Mouse (Mus musculus): ENCODE results near the gene Klk4. TPM values are rescaled to one million over a fixed set of nuclear protein-coding genes. Genes with fewer than 3 reads are reported as not detected.

The Klk4 gene
- total and polyA plus RNA-seq, 2 experiments from 2014 or later, result 0.16 TPM; not detected in 1

- Histone ChIP-seq H3K4me3 (ENCODE audit: low read depth, low read length) (no peak overlapping the region), H3K27me3 (ENCODE audit: insufficient read depth, low read length) (no peaks in the 10 kb centered on the region), H3K9ac (replicated peaks; ENCODE audit: low read length, poor library complexity, severe bottlenecking) (no peak overlapping the region), H3K4me2 (ENCODE audit: low read depth, low read length, poor library complexity, severe bottlenecking) (no peak overlapping the region), H3K36me3 (ENCODE audit: insufficient read depth, low read length) (no peaks in the 10 kb centered on the region), H3K9me3 (ENCODE audit: low read length) (no peaks in the 10 kb centered on the region), H3K27ac (ENCODE audit: low read depth, low read length) (no peak overlapping the region), H3K4me1 (ENCODE audit: insufficient read depth, low read length) (no peaks in the 10 kb centered on the region)
- ATAC-seq (ENCODE audit: low FRiP score), result no peak
- TF ChIP-seq CTCF (IDR thresholded peaks at IDR 0.05), result no peak
- DNase-seq (ENCODE audit: low spot score), result no peak
- WGBS, result 66% methylated on average over 3 of the region's 3 CpGs
Measured at GRCm38 (mm10) chr7:43891788-43892187, 10.8 kb downstream of the Klk4 start.

GRCm38 (mm10) chr7:43894836-43895235 is 13.9 kb downstream of the Klk4 start:
- TF ChIP-seq CTCF (IDR thresholded peaks at IDR 0.05), result peak; percentile 97
- no peak overlapping the region for H3K27ac ChIP-seq (ENCODE audit: low read depth, low read length)
- no peak overlapping the region for H3K4me3 ChIP-seq (ENCODE audit: low read depth, low read length)
- no peak overlapping the region for H3K4me2 ChIP-seq (ENCODE audit: low read depth, low read length, poor library complexity, severe bottlenecking)
- no peaks in the 10 kb centered on the region for H3K36me3 ChIP-seq (ENCODE audit: insufficient read depth, low read length)
- H3K27me3 ChIP-seq (ENCODE audit: insufficient read depth, low read length), result no peaks in the 10 kb centered on the region
- peak; percentile 95 for ATAC-seq (ENCODE audit: low FRiP score)
- H3K9me3 ChIP-seq (ENCODE audit: low read length), result no peaks in the 10 kb centered on the region
- DNase-seq (ENCODE audit: low spot score), result peak; percentile 94
- WGBS, result 9% methylated on average over 1 of the region's 1 CpGs
- no peaks in the 10 kb centered on the region for H3K4me1 ChIP-seq (ENCODE audit: insufficient read depth, low read length)
- H3K9ac ChIP-seq (replicated peaks; ENCODE audit: low read length, poor library complexity, severe bottlenecking), result no peak overlapping the region

- no peaks in the 10 kb centered on the region for H3K4me1 ChIP-seq (ENCODE audit: insufficient read depth, low read length)
- no peaks in the 10 kb centered on the region for H3K36me3 ChIP-seq (ENCODE audit: insufficient read depth, low read length)
- TF ChIP-seq CTCF (IDR thresholded peaks at IDR 0.05), result no peak
- no peak overlapping the region for H3K27ac ChIP-seq (ENCODE audit: low read depth, low read length)
- no peak overlapping the region for H3K4me2 ChIP-seq (ENCODE audit: low read depth, low read length, poor library complexity, severe bottlenecking)
- H3K9ac ChIP-seq (replicated peaks; ENCODE audit: low read length, poor library complexity, severe bottlenecking), result no peak overlapping the region
- H3K9me3 ChIP-seq (ENCODE audit: low read length), result no peaks in the 10 kb centered on the region
- ATAC-seq (ENCODE audit: low FRiP score), result no peak
- no peak overlapping the region for H3K4me3 ChIP-seq (ENCODE audit: low read depth, low read length)
- 73% methylated on average over 9 of the region's 9 CpGs for WGBS
- no peaks in the 10 kb centered on the region for H3K27me3 ChIP-seq (ENCODE audit: insufficient read depth, low read length)
- DNase-seq (ENCODE audit: low spot score), result no peak
Measured at GRCm38 (mm10) chr7:43914821-43915220, 33.9 kb downstream of the Klk4 start.

- Histone ChIP-seq H3K4me1 (ENCODE audit: insufficient read depth, low read length) (no peaks in the 10 kb centered on the region), H3K36me3 (ENCODE audit: insufficient read depth, low read length) (no peaks in the 10 kb centered on the region), H3K4me3 (ENCODE audit: low read depth, low read length) (no peak overlapping the region), H3K9ac (replicated peaks; ENCODE audit: low read length, poor library complexity, severe bottlenecking) (no peak overlapping the region), H3K27ac (ENCODE audit: low read depth, low read length) (no peak overlapping the region), H3K9me3 (ENCODE audit: low read length) (no peaks in the 10 kb centered on the region), H3K27me3 (ENCODE audit: insufficient read depth, low read length) (no peaks in the 10 kb centered on the region), H3K4me2 (ENCODE audit: low read depth, low read length, poor library complexity, severe bottlenecking) (no peak overlapping the region)
- 83% methylated on average over 13 of the region's 13 CpGs for WGBS
- DNase-seq (ENCODE audit: low spot score), result no peak
- no peak for ATAC-seq (ENCODE audit: low FRiP score)
- no peak for TF ChIP-seq CTCF (IDR thresholded peaks at IDR 0.05)
Measured at GRCm38 (mm10) chr7:43918426-43918825, 37.5 kb downstream of the Klk4 start.

GRCm38 (mm10) chr7:43918871-43919270 is 37.9 kb downstream of the Klk4 start:
- H3K4me3 ChIP-seq (ENCODE audit: low read depth, low read length), result no peak overlapping the region
- H3K4me1 ChIP-seq (ENCODE audit: insufficient read depth, low read length), result no peaks in the 10 kb centered on the region
- H3K9ac ChIP-seq (replicated peaks; ENCODE audit: low read length, poor library complexity, severe bottlenecking), result no peak overlapping the region
- WGBS, result 73% methylated on average over 8 of the region's 8 CpGs
- no peaks in the 10 kb centered on the region for H3K36me3 ChIP-seq (ENCODE audit: insufficient read depth, low read length)
- TF ChIP-seq CTCF (IDR thresholded peaks at IDR 0.05), result no peak
- H3K27me3 ChIP-seq (ENCODE audit: insufficient read depth, low read length), result no peaks in the 10 kb centered on the region
- no peak for DNase-seq (ENCODE audit: low spot score)
- no peak overlapping the region for H3K27ac ChIP-seq (ENCODE audit: low read depth, low read length)
- no peak for ATAC-seq (ENCODE audit: low FRiP score)
- H3K9me3 ChIP-seq (ENCODE audit: low read length), result no peaks in the 10 kb centered on the region
- no peak overlapping the region for H3K4me2 ChIP-seq (ENCODE audit: low read depth, low read length, poor library complexity, severe bottlenecking)

GRCm38 (mm10) chr7:43919559-43920451 is 38.8 kb downstream of the Klk4 start:
- 35% methylated on average over 13 of the region's 14 CpGs for WGBS
- ATAC-seq (ENCODE audit: low FRiP score) (peak; percentile 87), DNase-seq (ENCODE audit: low spot score) (peak; percentile 67)
- H3K9me3 ChIP-seq (ENCODE audit: low read length), result no peaks in the 10 kb centered on the region
- no peaks in the 10 kb centered on the region for H3K27me3 ChIP-seq (ENCODE audit: insufficient read depth, low read length)
- no peak overlapping the region for H3K9ac ChIP-seq (replicated peaks; ENCODE audit: low read length, poor library complexity, severe bottlenecking)
- no peaks in the 10 kb centered on the region for H3K36me3 ChIP-seq (ENCODE audit: insufficient read depth, low read length)
- peak; percentile 87 for TF ChIP-seq CTCF (IDR thresholded peaks at IDR 0.05)
- no peak overlapping the region for H3K4me2 ChIP-seq (ENCODE audit: low read depth, low read length, poor library complexity, severe bottlenecking)
- no peak overlapping the region for H3K27ac ChIP-seq (ENCODE audit: low read depth, low read length)
- H3K4me3 ChIP-seq (ENCODE audit: low read depth, low read length), result no peak overlapping the region
- H3K4me1 ChIP-seq (ENCODE audit: insufficient read depth, low read length), result no peaks in the 10 kb centered on the region
